Mouse (Mus musculus): ENCODE results near the gene Pik3c2g. TPM values are rescaled to one million over a fixed set of nuclear protein-coding genes. Genes with fewer than 3 reads are reported as not detected.
"Not testable (repeated sequence)": the region's sequence is repeated elsewhere in the genome, so short reads cannot be mapped to it uniquely, and the experiment has no call there.

The Pik3c2g gene
- polyA plus RNA-seq, 1 experiment from 2014 or later, result 1.7 TPM

DNA sequence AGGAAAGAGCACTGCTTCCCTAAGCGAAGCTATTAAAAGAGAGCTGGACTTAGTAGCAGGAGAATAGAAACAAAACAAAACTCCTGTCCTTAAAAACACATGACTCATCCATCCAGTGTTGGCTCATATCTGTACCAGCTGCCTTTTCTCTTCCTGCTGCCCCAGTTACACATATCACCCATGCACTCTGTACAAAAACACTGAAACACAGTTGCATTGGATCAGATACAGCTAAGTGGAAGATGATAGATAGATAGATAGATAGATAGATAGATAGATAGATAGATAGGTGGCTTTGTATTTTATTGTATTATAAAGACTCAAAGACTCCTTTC, 291.3 kb downstream of the Pik3c2g start:
- Histone ChIP-seq H3K36me3 (no peaks in the 10 kb centered on the region), H3K9me3 (no peaks in the 10 kb centered on the region), H3K4me3 (no peak overlapping the region), H3K9ac (no peak overlapping the region), H3K27me3 (no peaks in the 10 kb centered on the region), H3K4me2 (no peak overlapping the region), H3K27ac (no peak overlapping the region), H3K4me1 (no peaks in the 10 kb centered on the region)
- ATAC-seq (ENCODE audit: insufficient number of reproducible peaks, insufficient read depth, low FRiP score, low TSS enrichment, low read depth), result no peak
- 86% methylated on average over 1 of the region's 1 CpGs for WGBS

- H3K27me3 ChIP-seq, result no peaks in the 10 kb centered on the region
Measured at GRCm38 (mm10) chr6:139882076-139882475, 295.1 kb downstream of the Pik3c2g start.

GRCm38 (mm10) chr6:139887175-139887574, 300.2 kb downstream of the Pik3c2g start:
- no peak overlapping the region for H3K9ac ChIP-seq

More at GRCm38 (mm10) chr6:139882076-139882475, 295.1 kb downstream of the Pik3c2g start:
- ATAC-seq (ENCODE audit: insufficient number of reproducible peaks, insufficient read depth, low FRiP score, low TSS enrichment, low read depth), result no peak
- H3K4me3 ChIP-seq, result no peak overlapping the region
- no peaks in the 10 kb centered on the region for H3K36me3 ChIP-seq
- no peak overlapping the region for H3K9ac ChIP-seq
- H3K9me3 ChIP-seq, result no peaks in the 10 kb centered on the region
- no peak overlapping the region for H3K4me2 ChIP-seq
- H3K27ac ChIP-seq, result no peak overlapping the region
- WGBS, result 91% methylated on average over 2 of the region's 2 CpGs
- H3K4me1 ChIP-seq, result no peaks in the 10 kb centered on the region

DNA sequence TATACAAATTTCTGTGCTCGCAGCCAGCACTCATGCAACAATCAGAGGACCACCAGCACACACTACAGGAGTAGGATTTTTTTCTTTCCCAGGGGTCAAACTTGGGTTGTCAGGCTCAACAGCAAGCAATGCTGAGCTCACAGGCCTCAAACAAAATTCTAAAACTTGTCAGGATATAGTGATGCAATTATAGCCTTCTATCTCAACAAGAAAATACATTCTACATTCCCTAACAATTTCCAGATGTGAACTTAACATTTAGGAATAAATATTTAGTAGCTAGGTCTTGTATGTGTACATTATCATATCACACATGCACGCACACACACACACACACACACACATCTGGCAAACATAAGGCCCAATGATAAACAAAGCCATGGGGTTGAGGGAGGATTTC, 308.6 kb downstream of the Pik3c2g start:
- H3K27me3 ChIP-seq, result no peaks in the 10 kb centered on the region
- H3K27ac ChIP-seq, result no peak overlapping the region
- 0 out of 2 replicates have a peak, but pooled peaks cover 4% of the 10 kb centered on the region for H3K9me3 ChIP-seq
- peaks cover 5% of the 10 kb centered on the region; the same call in 1 of the 2 replicates for H3K4me1 ChIP-seq
- H3K4me3 ChIP-seq, result no peak overlapping the region
- no peak overlapping the region for H3K9ac ChIP-seq
- H3K4me2 ChIP-seq, result no peak overlapping the region
- H3K36me3 ChIP-seq, result no peaks in the 10 kb centered on the region
- 34% methylated on average over 2 of the region's 2 CpGs for WGBS
- no peak for ATAC-seq (ENCODE audit: insufficient number of reproducible peaks, insufficient read depth, low FRiP score, low TSS enrichment, low read depth)

More at GRCm38 (mm10) chr6:139887175-139887574, 300.2 kb downstream of the Pik3c2g start:
- Histone ChIP-seq H3K9me3 (no peaks in the 10 kb centered on the region), H3K27ac (no peak overlapping the region), H3K4me3 (no peak overlapping the region), H3K4me2 (no peak overlapping the region), H3K4me1 (peaks cover 7% of the 10 kb centered on the region; the same call in 1 of the 2 replicates), H3K36me3 (no peaks in the 10 kb centered on the region), H3K27me3 (no peaks in the 10 kb centered on the region)
- no peak for ATAC-seq (ENCODE audit: insufficient number of reproducible peaks, insufficient read depth, low FRiP score, low TSS enrichment, low read depth)

DNA sequence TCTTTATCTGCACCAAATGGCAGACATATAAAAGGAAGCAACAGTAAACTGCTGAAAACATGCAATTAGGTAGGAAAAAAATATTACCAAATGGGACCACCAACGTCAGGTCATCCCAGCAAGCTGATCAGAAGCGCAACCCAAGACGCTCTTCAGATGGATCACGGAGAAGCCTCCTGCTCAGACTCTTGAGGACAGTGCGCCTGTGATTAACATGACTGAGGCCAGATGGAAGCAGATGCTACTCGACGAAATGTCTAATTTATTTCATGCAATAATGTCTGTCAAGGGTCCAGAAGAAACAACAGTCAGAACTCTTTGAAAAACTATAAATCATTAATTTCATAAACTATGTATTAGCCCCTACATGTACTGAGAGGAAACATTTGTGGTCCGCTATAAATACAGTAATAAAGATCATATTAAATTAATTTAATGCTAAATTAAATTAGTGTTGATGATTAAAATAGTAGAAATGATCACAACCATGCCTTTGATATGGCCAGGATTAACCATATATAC, 312.7 kb downstream of the Pik3c2g start:
- no peaks in the 10 kb centered on the region for H3K27me3 ChIP-seq
- H3K36me3 ChIP-seq, result no peaks in the 10 kb centered on the region
- 0 out of 2 replicates have a peak, but pooled peaks cover 3% of the 10 kb centered on the region for H3K4me1 ChIP-seq
- no peak overlapping the region for H3K4me3 ChIP-seq
- no peak for ATAC-seq (ENCODE audit: insufficient number of reproducible peaks, insufficient read depth, low FRiP score, low TSS enrichment, low read depth)
- WGBS, result 86% methylated on average over 8 of the region's 8 CpGs
- H3K9me3 ChIP-seq, result no peaks in the 10 kb centered on the region
- no peak overlapping the region for H3K27ac ChIP-seq
- H3K4me2 ChIP-seq, result no peak overlapping the region
- no peak overlapping the region for H3K9ac ChIP-seq

- no peak overlapping the region for H3K4me2 ChIP-seq
- 62% methylated on average over 4 of the region's 4 CpGs for WGBS
- no peak for ATAC-seq (ENCODE audit: insufficient number of reproducible peaks, insufficient read depth, low FRiP score, low TSS enrichment, low read depth)
Measured at GRCm38 (mm10) chr6:139901801-139902200, 314.8 kb downstream of the Pik3c2g start.

GRCm38 (mm10) chr6:139907138-139907537, 320.1 kb downstream of the Pik3c2g start:
- Histone ChIP-seq H3K9me3 (no peaks in the 10 kb centered on the region), H3K27me3 (no peaks in the 10 kb centered on the region; the same call in 1 of the 2 replicates), H3K36me3 (no peaks in the 10 kb centered on the region), H3K4me1 (peaks cover 5% of the 10 kb centered on the region; the same call in 1 of the 2 replicates), H3K27ac (no peak overlapping the region), H3K4me2 (no peak overlapping the region), H3K4me3 (no peak overlapping the region), H3K9ac (no peak overlapping the region)
- no peak for ATAC-seq (ENCODE audit: insufficient number of reproducible peaks, insufficient read depth, low FRiP score, low TSS enrichment, low read depth)
- WGBS, result 48% methylated on average over 4 of the region's 4 CpGs

More at GRCm38 (mm10) chr6:139901801-139902200, 314.8 kb downstream of the Pik3c2g start:
- Histone ChIP-seq H3K4me3 (no peak overlapping the region), H3K4me1 (no peaks in the 10 kb centered on the region), H3K27ac (no peak overlapping the region), H3K9ac (no peak overlapping the region), H3K36me3 (no peaks in the 10 kb centered on the region), H3K9me3 (no peaks in the 10 kb centered on the region), H3K27me3 (no peaks in the 10 kb centered on the region; the same call in 1 of the 2 replicates)

DNA sequence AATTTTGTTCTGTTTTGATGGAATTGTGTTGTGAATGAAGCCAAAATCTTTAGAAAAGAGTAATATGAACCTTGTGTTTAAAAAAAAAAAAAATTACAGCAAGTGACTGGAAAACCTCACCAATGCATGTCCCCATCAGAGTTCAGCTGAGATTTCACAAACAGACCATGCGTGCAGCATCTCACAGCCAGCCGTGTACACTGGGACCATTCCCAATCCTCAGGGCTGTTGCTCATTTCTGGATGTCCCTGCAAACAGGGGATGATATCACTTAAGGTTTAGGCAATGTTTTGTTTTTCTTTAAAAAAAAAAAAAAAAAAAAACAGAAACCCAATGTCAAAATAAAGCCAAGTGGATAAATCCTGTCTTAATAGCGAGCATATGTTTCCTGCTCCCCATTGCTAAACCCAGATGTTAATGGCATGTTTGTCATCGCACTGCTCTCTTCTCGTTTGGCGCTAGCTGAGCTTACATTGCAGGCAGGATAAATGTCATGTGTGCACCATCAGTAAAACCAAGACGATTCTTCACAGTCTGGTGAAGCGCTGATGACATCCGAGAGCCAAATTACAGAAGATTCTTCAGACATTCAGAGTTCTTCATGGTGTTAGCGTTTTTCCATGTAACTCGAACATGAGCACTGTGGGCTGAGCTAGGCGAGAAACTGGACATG, 322.1 kb downstream of the Pik3c2g start:
- Histone ChIP-seq H3K4me1 (peaks cover 5% of the 10 kb centered on the region; the same call in 1 of the 2 replicates), H3K9me3 (no peaks in the 10 kb centered on the region), H3K27me3 (no peaks in the 10 kb centered on the region; the same call in 1 of the 2 replicates), H3K4me3 (no peak overlapping the region), H3K4me2 (peak overlapping the region; percentile 30), H3K27ac (no peak overlapping the region), H3K9ac (no peak overlapping the region), H3K36me3 (no peaks in the 10 kb centered on the region)
- 22% methylated on average over 12 of the region's 12 CpGs for WGBS
- no peak for ATAC-seq (ENCODE audit: insufficient number of reproducible peaks, insufficient read depth, low FRiP score, low TSS enrichment, low read depth)

DNA sequence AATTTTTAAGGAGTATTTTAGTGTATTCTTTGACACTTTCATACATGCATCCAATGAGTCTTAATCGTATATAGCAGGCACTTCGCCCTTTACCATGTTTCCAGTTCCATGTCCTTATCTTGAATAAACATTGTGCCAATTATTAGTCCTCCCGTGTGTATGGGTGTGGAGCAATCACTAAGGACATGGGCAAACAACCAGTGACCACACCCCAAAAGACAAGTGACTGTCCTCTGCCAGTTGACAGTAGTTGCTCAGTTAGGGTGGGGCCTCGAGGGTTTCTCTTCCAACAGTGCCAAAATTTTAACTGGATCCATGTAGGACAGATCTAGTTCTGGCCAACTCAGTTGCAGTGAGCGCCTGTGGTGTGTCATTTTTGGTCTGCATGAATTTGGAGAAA, 341.7 kb downstream of the Pik3c2g start:
- Histone ChIP-seq H3K4me2 (no peak overlapping the region), H3K27ac (no peak overlapping the region), H3K9me3 (no peaks in the 10 kb centered on the region), H3K4me3 (no peak overlapping the region), H3K36me3 (no peaks in the 10 kb centered on the region), H3K27me3 (no peaks in the 10 kb centered on the region), H3K4me1 (no peaks in the 10 kb centered on the region), H3K9ac (no peak overlapping the region)
- WGBS, result 84% methylated on average over 5 of the region's 5 CpGs
- ATAC-seq (ENCODE audit: insufficient number of reproducible peaks, insufficient read depth, low FRiP score, low TSS enrichment, low read depth), result no peak

- no peaks in the 10 kb centered on the region for H3K9me3 ChIP-seq
- no peak overlapping the region for H3K4me2 ChIP-seq
- no peak overlapping the region for H3K4me3 ChIP-seq
- ATAC-seq (ENCODE audit: insufficient number of reproducible peaks, insufficient read depth, low FRiP score, low TSS enrichment, low read depth), result no peak
- no peaks in the 10 kb centered on the region for H3K36me3 ChIP-seq
- H3K4me1 ChIP-seq, result no peaks in the 10 kb centered on the region
- H3K27ac ChIP-seq, result no peak overlapping the region
- H3K9ac ChIP-seq, result no peak overlapping the region
- no peaks in the 10 kb centered on the region for H3K27me3 ChIP-seq
- WGBS, result 65% methylated on average over 2 of the region's 2 CpGs
Measured at GRCm38 (mm10) chr6:139934861-139935260, 347.8 kb downstream of the Pik3c2g start.

GRCm38 (mm10) chr6:139937581-139937980, 350.6 kb downstream of the Pik3c2g start:
- not testable (repeated sequence) for H3K9ac ChIP-seq; H3K9me3 ChIP-seq; H3K36me3 ChIP-seq; H3K4me1 ChIP-seq; H3K27me3 ChIP-seq; H3K4me2 ChIP-seq; H3K4me3 ChIP-seq; ATAC-seq (ENCODE audit: insufficient number of reproducible peaks, insufficient read depth, low FRiP score, low TSS enrichment, low read depth); H3K27ac ChIP-seq
- 90% methylated on average over 4 of the region's 4 CpGs for WGBS

Data from embryonic facial prominence, embryonic 13.5 days (tissue).